Mouse (Mus musculus) granulocyte monocyte progenitor cell, adult 5-6 weeks (primary cell): ENCODE data around the gene AU022252. TPM values are rescaled to one million over a fixed set of nuclear protein-coding genes. Genes with fewer than 3 reads are reported as not detected.
A peak's percentile ranks its signal among the peaks of the same experiment; 100 is the strongest.

Experiments
- ATAC-seq: replicated peaks from 2 replicates; pipeline ENCODE4 v1.8.0; 2016; ENCODE audit warnings: mild to moderate bottlenecking, moderate TSS enrichment, inconsistent platforms; ENCODE audit not compliant: poor library complexity, severe bottlenecking
- total RNA-seq, 2 experiments: library from RNA; stranded (forward) in 1 of 2; stranded (reverse) in 1 of 2; fragments of 200-712, 200-1000 nt in 1 of 2; fragments of >200 nt in 1 of 2; fragmentation: Nextera tagmentation in 1 of 2; gene quantifications; 2 replicates each; pipeline ENCODE4 v1.2.3; 2014 to 2017

The AU022252 gene
- total RNA-seq, 2 experiments from 2014 or later, result 5.3 to 23.6 TPM

DNA sequence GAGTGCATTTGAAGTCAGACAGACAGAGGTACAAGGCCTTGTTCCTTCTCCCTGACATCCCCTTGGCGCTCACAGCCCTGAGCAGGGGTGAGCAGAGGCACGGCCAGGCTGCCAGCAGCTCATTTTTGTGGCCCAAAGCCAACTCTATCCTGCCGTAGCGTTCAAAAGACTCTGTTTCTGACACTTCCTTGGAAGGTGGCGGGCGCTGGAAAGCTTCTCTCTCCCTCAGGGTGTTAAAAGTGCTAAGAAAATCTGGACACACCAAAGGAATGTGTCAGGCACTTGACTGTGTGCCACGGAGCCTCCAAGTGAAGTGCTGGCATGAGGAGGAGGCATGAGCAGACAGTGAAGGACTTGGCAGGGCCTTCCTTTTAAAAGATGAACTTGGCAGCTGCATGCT, 13.0 kb upstream of the AU022252 start:
- ATAC-seq, result no peak

DNA sequence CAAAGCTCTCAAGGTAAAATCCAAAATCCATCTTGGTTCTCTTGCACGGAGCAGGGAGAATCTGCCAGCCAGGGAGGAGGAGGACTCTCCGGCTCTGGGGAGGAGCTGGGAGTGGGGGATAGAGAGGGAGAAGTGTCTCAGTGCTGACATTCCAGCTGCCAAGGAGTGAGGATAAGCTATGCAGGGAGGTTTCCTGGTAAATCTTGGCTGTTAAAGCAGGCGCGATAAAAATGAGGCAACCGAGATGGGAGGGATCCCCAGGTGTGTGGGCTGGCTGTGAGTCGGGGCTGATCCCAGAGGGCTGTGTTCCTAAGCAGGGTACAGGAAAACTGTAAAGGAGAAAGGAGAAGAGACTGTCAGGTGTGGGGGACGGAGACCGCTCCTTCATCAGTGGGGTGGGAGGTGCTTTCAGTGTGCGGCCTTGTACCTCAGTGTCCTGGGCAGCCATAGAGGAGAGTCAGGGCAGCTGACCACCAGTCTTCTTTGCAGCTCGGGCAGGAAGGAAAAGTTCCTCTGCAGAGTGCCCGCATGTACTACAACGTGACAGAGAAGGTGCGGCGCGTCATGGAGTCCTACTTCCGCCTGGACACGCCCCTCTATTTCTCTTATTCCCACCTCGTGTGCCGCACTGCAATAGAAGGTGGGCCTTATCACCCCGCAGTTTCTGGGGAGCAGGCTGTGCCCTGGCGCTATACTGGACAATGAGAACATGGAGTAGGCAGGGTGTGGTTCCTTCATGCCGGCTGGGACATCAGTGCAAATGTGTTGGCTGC, 12.1 kb upstream of the AU022252 start:
- ATAC-seq, result no peak

DNA sequence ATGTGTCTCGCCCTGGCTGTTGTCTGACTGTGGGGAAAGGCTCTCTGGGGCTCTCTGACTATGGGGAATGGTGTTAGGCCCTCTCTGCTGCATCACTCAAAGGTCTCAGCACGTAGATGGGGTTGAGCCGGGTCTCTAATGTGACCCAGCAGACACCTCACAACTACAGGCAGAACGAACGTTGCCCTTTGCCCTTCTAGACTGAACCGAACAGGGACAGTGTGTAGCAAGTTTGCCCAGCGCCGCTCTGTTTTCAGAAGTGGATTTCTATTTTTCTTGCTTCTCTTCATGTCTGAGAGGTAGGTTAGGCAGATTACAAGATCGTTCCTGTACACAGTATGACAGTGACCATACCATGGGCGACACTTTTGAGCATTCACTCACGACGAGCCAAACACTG, 10.1 kb upstream of the AU022252 start:
- ATAC-seq, result no peak

- no peak for ATAC-seq
Measured at GRCm38 (mm10) chr4:119241664-119242063, 9.2 kb upstream of the AU022252 start.

GRCm38 (mm10) chr4:119239181-119239682, 6.7 kb upstream of the AU022252 start:
- peak; percentile 84 for ATAC-seq

- no peak for ATAC-seq
Measured at GRCm38 (mm10) chr4:119238661-119239060, 6.1 kb upstream of the AU022252 start.

DNA sequence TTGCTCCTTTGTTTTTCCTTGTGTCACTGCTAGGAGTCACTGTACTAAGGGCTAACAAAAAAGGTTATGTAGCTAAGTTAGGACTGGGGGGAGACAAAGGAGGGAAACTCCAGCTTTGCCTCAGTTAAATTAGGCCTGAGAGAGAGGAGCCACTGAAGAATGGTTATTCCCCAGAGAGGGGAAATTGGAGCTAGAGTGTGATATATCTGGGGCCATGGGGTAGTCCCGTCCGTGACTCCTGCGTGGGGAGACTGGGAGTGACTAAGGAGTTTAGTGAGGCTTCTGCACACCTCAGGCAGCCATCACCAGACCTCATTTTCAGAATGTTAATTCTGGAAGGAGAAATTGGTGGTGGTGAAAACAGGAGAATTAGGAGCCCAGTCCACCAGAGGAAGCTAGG, 1.8 kb upstream of the AU022252 start:
- no peak for ATAC-seq

DNA sequence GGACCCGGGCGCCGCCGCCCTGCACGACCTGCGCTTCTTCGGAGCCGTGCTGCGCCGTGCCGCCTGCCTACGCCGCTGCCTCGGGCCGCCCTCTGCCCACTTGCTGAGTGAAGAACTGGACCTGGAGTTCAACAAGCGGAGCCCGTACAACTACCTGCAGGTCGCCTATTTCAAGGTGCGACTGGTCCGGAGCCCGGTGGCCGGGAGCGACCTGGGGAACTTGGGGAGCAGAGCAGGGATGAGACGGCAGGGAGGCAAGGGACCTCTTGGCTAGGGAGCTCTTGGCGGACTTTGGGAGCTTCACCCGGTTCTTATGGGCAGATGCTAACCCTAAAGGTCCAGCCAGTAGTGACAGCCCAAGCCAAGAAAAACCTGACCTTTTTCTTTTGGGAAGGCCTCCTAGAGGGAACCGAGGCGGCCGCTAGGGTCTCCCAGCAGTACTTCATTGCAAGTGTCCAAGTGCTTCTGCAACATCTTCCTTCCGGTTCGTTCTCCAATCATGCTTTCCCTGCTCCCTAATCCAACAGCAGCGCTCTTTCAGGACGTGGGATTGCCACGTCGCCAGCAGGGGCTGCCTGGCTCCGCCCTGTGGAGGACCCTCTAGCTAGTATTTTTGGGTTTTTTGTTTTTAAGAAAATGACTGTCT, 867 bp upstream of the AU022252 start:
- ATAC-seq, result peak; percentile 60

GRCm38 (mm10) chr4:119226751-119227150, 5.8 kb downstream of the AU022252 start:
- ATAC-seq, result no peak

DNA sequence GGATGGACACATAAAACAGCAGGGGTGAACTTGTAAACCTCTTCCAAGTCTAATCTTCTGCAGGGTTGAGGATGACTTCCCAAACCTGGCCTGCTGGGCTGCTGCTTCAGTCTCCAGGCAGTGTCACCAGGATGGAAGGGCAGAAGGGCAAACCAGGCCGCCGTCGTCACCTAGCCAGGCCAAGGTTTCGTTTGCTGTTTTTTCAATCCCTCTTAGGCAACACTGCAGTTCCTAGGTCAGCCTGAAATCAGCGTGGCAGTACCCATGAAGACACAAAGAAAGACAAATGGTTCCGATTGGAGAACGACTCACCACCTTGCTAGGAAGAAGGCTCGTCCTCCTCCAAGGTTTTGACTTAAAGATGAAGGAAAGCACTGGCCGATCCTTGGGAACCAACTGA, 6.8 kb downstream of the AU022252 start:
- no peak for ATAC-seq

DNA sequence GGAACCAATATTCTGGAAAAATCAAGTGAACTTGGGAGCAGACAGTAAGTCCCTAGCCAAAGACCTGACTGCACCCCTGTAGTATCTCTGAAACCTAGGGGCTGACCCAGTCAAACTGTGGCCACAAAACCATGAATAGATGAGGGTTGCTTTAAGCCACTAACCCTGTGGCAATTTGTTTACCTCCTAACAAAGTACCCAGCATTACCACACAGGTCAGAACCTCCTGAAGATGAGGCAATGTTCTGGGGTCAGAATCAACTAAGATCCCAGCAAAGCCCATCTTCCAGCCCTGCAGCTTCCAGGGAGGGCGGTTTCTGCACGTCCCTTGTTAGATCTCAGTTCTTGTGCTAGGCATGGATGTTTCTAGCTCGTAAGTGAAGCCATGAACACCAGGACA, 8.0 kb downstream of the AU022252 start:
- no peak for ATAC-seq

DNA sequence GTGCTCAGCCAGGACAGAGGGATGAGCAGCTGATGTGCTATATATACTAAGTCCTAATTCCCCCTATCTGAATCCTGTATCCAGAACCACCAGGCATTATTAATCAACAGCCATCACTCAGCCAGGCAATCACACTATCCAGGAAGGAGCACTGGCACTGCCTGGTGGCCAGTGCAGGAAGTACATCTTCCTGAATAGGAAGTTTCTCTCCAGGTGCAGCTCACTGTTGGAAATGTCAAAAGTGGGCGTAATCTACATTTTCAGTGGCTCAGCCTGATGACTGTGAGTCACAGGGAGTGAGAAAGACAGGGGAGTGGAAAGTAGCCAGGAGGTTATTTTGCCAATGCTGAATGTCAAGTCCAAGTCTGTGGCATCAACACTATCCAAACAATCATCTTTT, 8.8 kb downstream of the AU022252 start:
- ATAC-seq, result peak; percentile 82

GRCm38 (mm10) chr4:119218169-119218568, 14.3 kb downstream of the AU022252 start, which contains the start of gene Tmem269:
TSS of gene Tmem269 (minus strand) at chr4:119218217.
- peak; percentile 50 for ATAC-seq

DNA sequence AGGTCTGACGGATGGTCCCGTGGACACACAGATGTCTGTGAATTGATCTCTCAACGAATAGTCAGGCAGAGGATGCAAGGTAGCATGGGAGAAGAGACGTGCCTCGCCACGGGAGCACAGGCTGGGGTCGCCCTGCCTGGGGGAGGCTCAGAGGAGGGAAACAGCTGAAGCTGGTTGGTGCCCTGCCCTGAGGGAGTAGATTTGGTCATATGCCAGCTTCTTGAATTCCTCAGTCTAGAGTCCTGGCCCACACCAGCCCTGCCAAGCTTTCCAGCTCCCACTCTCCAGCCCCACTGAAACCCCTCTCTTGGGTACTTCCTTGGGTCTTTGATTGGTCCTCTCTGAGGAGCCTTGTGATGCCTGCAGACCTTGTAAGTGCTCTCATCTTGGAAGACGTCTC, 15.8 kb downstream of the AU022252 start:
- ATAC-seq, result no peak

DNA sequence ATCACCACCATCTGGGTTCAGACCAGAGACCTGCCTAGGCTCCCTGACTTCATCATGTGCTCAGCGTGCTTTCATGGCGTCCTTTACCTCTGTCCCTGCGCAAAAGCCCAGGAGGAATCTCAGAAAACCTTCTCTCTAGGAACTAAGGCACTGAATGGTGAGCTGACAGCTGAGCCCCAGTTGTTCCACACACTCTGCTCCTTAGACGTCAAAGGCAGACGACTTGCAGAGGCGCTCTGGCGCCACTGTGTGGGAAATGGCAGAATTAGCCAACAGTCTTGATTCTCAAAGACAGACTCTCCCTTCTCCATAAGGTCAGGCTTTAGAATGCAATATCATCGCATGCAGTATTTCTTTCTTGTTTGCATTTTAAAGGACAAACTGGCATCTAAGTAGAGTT, 27.8 kb downstream of the AU022252 start:
- ATAC-seq, result peak; percentile 65

DNA sequence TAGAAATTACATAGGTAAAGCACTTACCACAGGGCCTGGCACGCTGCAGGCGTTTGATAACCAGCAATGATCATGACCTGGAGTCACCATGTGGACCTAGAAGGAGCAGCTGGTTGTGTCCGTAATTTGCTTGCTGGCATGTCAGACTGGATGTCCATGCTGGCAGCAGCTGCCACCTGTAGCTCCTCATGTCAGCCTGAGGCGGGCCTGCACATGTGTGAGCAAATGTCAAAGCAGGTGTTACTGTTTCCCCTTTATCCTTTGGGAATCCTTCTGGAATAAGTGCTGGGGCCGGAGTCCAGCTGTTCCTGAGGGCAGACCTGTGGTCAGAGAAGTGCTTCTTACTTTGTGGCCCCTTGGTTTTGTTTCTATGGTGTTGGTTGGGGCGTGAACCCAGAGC, 34.4 kb downstream of the AU022252 start:
- ATAC-seq, result no peak

- ATAC-seq, result no peak; the same call in 1 of the 2 replicates
Measured at GRCm38 (mm10) chr4:119195582-119196320, 36.8 kb downstream of the AU022252 start.

DNA sequence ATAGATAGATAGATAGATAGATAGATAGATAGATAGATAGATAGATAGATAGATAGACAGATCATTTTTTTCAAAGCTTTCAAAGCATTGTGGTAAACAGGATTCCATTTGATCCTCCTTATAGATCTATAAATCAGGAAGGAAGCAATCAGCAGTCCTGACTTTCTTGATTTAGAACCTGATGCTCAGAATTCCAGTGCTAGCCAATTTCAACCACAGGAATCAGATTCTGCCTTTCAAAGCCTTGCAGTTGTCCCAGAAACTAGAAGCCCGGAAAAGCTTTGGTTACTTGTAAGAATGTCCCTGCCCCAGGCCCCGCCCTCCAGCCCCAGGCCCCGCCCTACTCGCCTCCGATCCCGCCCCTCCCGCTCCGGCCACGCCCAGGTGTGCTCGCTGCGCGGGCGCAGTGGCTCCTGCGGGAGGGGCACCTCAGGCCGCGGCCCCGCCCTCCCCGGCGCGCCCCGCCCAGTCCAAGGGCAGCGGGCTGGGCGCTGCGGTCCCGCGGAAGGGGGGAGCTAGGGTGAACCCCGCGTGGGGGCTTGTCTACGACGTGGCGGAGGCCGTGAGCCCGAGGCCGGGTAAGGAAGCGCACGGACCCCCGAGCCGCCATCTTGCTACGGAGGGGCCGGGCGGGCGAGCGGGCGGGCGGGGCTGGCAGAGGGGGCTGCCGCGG, 37.5 kb downstream of the AU022252 start, which contains the start of gene Svbp:
Gene Svbp (plus strand): TSS at position 398 of the 673 bp plus-strand sequence.
- peak; percentile 97 for ATAC-seq

DNA sequence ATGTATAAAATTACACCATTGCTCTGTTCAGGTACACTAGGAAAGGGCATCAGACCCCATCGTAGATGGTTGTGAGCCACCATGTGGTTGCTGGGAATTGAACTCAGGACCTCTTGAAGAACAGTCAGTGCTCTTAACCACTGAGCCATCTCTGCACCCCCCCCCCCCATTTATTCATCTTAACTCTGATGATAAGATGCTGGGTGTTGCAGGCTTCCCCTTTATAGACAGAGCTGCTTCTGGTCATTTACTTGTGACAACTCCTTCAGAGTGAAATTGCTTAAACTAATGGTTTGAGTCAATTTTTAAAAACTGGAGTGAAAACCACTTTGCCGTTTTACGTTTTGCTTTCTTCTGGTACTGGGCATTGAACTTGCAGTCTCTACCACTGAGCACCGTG, 39.8 kb downstream of the AU022252 start:
- ATAC-seq, result no peak

DNA sequence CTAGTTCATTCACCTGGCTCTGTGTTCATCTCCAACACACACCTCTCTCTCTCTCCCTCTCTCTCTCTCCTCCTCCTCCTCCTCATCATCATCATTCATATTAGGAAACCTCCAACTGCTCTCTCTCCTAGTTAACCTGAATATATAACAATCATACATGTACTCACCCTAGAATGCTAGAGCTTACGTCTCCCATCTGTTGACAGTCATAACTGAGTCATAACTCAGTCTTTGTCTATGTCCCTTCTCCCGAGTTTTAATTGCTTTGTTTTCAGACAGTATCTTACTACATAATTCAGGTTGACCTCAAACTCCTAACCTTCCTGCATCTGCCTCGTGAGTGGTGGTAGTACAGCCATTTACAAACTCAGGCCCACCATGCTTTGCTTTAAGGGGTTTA, 41.2 kb downstream of the AU022252 start:
- ATAC-seq, result no peak
